Mouse (Mus musculus): ENCODE data around the gene Rlbp1. TPM values are rescaled to one million over a fixed set of nuclear protein-coding genes. Genes with fewer than 3 reads are reported as not detected.

Gene Rlbp1
- polyA plus RNA-seq, 1 experiment from 2014 or later, result 0.40 TPM

- WGBS, result 72% methylated on average over 7 of the region's 7 CpGs
- Histone ChIP-seq H3K27me3 (ENCODE audit: control insufficient read depth, insufficient read depth, low read depth, low read length) (no peaks in the 10 kb centered on the region), H3K4me3 (ENCODE audit: low read length) (no peak overlapping the region), H3K9me3 (ENCODE audit: control insufficient read depth, low read length) (no peaks in the 10 kb centered on the region), H3K4me1 (replicated peaks; ENCODE audit: control insufficient read depth, insufficient read depth, low read length) (peaks cover 23% of the 10 kb centered on the region), H3K4me2 (ENCODE audit: low read depth, low read length) (no peak overlapping the region), H3K9ac (ENCODE audit: low read length) (no peak overlapping the region), H3K27ac (ENCODE audit: low read length) (peak overlapping the region; percentile 66), H3K36me3 (ENCODE audit: control insufficient read depth, insufficient read depth, low read length) (0 out of 2 replicates have a peak, but pooled peaks cover 4% of the 10 kb centered on the region)
- no peak for ATAC-seq (ENCODE audit: low read depth)
Observed at GRCm38 (mm10) chr7:79362830-79363229, 24.0 kb downstream of the Rlbp1 start.

DNA sequence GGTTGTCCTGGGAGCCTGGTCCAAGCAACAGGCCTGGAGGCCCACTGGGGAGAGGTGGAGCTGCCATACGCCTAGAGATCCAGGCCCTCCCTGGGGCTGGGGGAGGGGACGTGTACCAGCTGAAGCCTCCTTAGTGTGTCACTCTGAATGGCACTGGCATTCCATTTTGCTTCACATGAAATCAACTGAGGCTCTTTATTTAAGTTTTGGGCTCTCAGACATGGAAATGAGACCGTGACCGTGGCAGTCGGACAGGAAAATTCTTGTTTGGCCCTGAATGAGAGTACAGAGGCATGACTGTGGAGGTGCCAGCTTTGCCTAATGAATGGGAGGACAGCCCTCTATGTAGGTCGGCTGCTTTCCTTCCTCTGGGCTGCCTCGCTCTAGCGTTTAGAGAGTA, 24.6 kb downstream of the Rlbp1 start:
- Histone ChIP-seq H3K27ac (ENCODE audit: low read length) (peak overlapping the region; percentile 66; the same call in 1 of the 2 replicates), H3K27me3 (ENCODE audit: control insufficient read depth, insufficient read depth, low read depth, low read length) (no peaks in the 10 kb centered on the region), H3K4me1 (replicated peaks; ENCODE audit: control insufficient read depth, insufficient read depth, low read length) (peaks cover 23% of the 10 kb centered on the region), H3K9ac (ENCODE audit: low read length) (no peak overlapping the region), H3K4me2 (ENCODE audit: low read depth, low read length) (no peak overlapping the region), H3K4me3 (ENCODE audit: low read length) (no peak overlapping the region), H3K9me3 (ENCODE audit: control insufficient read depth, low read length) (no peaks in the 10 kb centered on the region), H3K36me3 (ENCODE audit: control insufficient read depth, insufficient read depth, low read length) (0 out of 2 replicates have a peak, but pooled peaks cover 5% of the 10 kb centered on the region)
- WGBS, result 60% methylated on average over 8 of the region's 8 CpGs
- no peak for ATAC-seq (ENCODE audit: low read depth)

- Histone ChIP-seq H3K27me3 (ENCODE audit: control insufficient read depth, insufficient read depth, low read depth, low read length) (no peaks in the 10 kb centered on the region), H3K36me3 (ENCODE audit: control insufficient read depth, insufficient read depth, low read length) (peaks cover 11% of the 10 kb centered on the region), H3K9me3 (ENCODE audit: control insufficient read depth, low read length) (no peaks in the 10 kb centered on the region), H3K4me2 (ENCODE audit: low read depth, low read length) (no peak overlapping the region), H3K4me1 (replicated peaks; ENCODE audit: control insufficient read depth, insufficient read depth, low read length) (peaks cover 23% of the 10 kb centered on the region), H3K9ac (ENCODE audit: low read length) (no peak overlapping the region), H3K4me3 (ENCODE audit: low read length) (no peak overlapping the region), H3K27ac (ENCODE audit: low read length) (no peak overlapping the region)
- ATAC-seq (ENCODE audit: low read depth), result no peak
- WGBS, result 67% methylated on average over 11 of the region's 11 CpGs
Observed at GRCm38 (mm10) chr7:79360056-79360455, 26.8 kb downstream of the Rlbp1 start.

DNA sequence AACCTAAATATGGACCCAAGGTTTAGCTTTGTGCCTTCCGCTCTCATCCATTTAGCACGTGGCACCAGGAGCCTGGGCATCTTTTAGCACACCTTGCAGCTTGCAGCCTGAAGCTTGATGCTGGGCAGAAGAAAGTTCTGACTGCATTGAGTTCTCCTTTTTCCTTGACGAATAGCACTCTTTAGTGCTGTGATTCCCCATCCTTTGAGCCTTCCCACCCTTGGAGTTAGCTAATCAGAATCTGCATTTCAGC, 27.7 kb downstream of the Rlbp1 start:
- H3K9ac ChIP-seq (ENCODE audit: low read length), result no peak overlapping the region
- WGBS, result 77% methylated on average over 3 of the region's 3 CpGs
- no peaks in the 10 kb centered on the region for H3K27me3 ChIP-seq (ENCODE audit: control insufficient read depth, insufficient read depth, low read depth, low read length)
- peaks cover 17% of the 10 kb centered on the region for H3K36me3 ChIP-seq (ENCODE audit: control insufficient read depth, insufficient read depth, low read length)
- no peak overlapping the region for H3K4me3 ChIP-seq (ENCODE audit: low read length)
- H3K4me2 ChIP-seq (ENCODE audit: low read depth, low read length), result no peak overlapping the region
- peaks cover 22% of the 10 kb centered on the region for H3K4me1 ChIP-seq (replicated peaks; ENCODE audit: control insufficient read depth, insufficient read depth, low read length)
- H3K9me3 ChIP-seq (ENCODE audit: control insufficient read depth, low read length), result no peaks in the 10 kb centered on the region
- H3K27ac ChIP-seq (ENCODE audit: low read length), result peak overlapping the region; percentile 25; the same call in 1 of the 2 replicates
- ATAC-seq (ENCODE audit: low read depth), result no peak

DNA sequence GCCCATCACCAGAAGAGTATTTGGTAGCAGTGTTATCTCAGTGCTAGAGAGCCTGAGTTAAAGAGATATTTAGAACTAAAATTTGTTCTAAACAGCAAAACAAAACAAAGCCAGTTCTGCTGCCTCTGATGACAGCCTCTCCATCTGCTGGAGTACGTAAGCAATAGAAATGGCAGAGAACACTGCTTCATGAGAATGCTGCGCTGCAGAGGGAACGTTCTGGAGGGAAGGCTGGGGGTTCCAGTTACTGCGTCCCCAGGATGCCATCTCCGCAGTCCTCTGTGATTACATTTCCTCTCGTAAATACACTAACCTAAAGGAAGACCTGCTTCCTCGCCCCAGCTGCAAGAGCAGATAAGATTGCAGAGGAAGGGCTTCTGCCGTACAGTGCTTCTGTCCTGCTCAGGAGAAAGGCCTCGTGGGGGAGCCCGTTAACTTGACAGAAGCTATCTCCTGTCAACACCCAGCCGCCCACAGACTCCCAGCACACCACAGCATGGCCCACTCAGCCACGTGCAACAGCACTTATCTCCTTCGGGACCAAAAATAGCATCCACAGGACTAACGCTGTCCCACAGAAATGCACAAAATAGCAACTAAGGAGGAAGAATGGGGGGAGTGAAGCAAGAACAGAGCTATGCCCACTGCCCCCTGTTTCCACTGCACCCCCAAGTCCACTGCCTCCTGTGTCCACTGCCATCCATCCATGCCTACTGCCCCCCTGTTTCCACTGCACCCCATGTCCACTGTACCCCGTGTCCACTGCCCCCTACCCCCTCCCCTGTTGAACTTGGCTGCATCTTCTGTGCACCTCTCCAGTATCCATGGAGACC, 28.3 kb downstream of the Rlbp1 start:
- Histone ChIP-seq H3K9ac (ENCODE audit: low read length) (no peak overlapping the region), H3K27ac (ENCODE audit: low read length) (peak overlapping the region; percentile 65), H3K27me3 (ENCODE audit: control insufficient read depth, insufficient read depth, low read depth, low read length) (no peaks in the 10 kb centered on the region), H3K36me3 (ENCODE audit: control insufficient read depth, insufficient read depth, low read length) (peaks cover 19% of the 10 kb centered on the region), H3K4me2 (ENCODE audit: low read depth, low read length) (no peak overlapping the region), H3K9me3 (ENCODE audit: control insufficient read depth, low read length) (no peaks in the 10 kb centered on the region), H3K4me3 (ENCODE audit: low read length) (no peak overlapping the region), H3K4me1 (replicated peaks; ENCODE audit: control insufficient read depth, insufficient read depth, low read length) (peaks cover 17% of the 10 kb centered on the region)
- WGBS, result 41% methylated on average over 15 of the region's 15 CpGs
- peak; percentile 51 for ATAC-seq (ENCODE audit: low read depth)

GRCm38 (mm10) chr7:79349738-79350386, 37.0 kb downstream of the Rlbp1 start:
- peaks cover 27% of the 10 kb centered on the region for H3K36me3 ChIP-seq (ENCODE audit: control insufficient read depth, insufficient read depth, low read length)
- no peak overlapping the region for H3K4me3 ChIP-seq (ENCODE audit: low read length)
- ATAC-seq (ENCODE audit: low read depth), result peak; percentile 68
- 34% methylated on average over 12 of the region's 12 CpGs for WGBS
- no peaks in the 10 kb centered on the region for H3K4me1 ChIP-seq (replicated peaks; ENCODE audit: control insufficient read depth, insufficient read depth, low read length)
- H3K9ac ChIP-seq (ENCODE audit: low read length), result no peak overlapping the region
- no peak overlapping the region for H3K27ac ChIP-seq (ENCODE audit: low read length)
- H3K4me2 ChIP-seq (ENCODE audit: low read depth, low read length), result no peak overlapping the region
- no peaks in the 10 kb centered on the region for H3K9me3 ChIP-seq (ENCODE audit: control insufficient read depth, low read length)
- H3K27me3 ChIP-seq (ENCODE audit: control insufficient read depth, insufficient read depth, low read depth, low read length), result no peaks in the 10 kb centered on the region

GRCm38 (mm10) chr7:79348816-79349215, 38.0 kb downstream of the Rlbp1 start:
- no peak overlapping the region for H3K27ac ChIP-seq (ENCODE audit: low read length)

DNA sequence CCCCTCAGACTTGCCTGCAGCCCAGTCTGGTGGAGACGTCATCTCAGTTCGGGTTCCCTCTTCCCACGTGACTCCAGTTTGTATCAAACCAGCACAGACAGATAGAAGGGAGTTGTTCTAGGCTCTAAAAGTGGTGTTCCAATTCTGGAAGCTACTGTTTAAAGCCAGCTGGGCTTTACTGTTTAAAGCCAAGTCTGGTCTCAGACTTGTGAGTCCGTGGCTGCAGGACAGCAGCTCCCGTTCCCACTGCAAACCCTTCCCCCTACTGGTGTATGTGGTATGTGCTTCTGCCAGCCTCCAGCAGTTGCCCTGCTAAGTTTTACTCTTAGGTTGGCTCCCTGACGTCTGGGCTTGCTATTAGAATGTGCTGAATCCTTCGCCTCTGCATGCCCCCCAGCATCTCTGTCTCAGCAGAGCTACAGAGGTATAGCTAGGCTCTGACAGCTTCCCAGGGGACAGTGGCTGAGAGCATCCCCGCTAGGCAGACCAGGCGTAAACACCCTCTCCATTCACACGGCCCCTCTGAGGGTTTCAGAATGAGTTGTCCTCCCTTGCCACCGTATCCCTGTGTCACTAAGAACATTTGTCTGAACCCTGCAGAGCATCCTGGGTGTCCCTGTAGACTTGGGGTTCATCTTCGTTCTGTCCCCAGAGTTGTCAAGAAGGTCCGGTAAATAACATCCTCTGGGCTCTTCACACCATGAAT, 39.6 kb downstream of the Rlbp1 start:
- no peak for ATAC-seq (ENCODE audit: low read depth)
- H3K4me3 ChIP-seq (ENCODE audit: low read length), result no peak overlapping the region
- no peaks in the 10 kb centered on the region for H3K4me1 ChIP-seq (replicated peaks; ENCODE audit: control insufficient read depth, insufficient read depth, low read length)
- H3K9ac ChIP-seq (ENCODE audit: low read length), result no peak overlapping the region
- WGBS, result 77% methylated on average over 13 of the region's 13 CpGs
- no peak overlapping the region for H3K4me2 ChIP-seq (ENCODE audit: low read depth, low read length)
- H3K27ac ChIP-seq (ENCODE audit: low read length), result no peak overlapping the region
- no peaks in the 10 kb centered on the region for H3K27me3 ChIP-seq (ENCODE audit: control insufficient read depth, insufficient read depth, low read depth, low read length)
- peaks cover 25% of the 10 kb centered on the region for H3K36me3 ChIP-seq (ENCODE audit: control insufficient read depth, insufficient read depth, low read length)
- H3K9me3 ChIP-seq (ENCODE audit: control insufficient read depth, low read length), result no peaks in the 10 kb centered on the region

More at GRCm38 (mm10) chr7:79348816-79349215, 38.0 kb downstream of the Rlbp1 start:
- Histone ChIP-seq H3K4me3 (ENCODE audit: low read length) (no peak overlapping the region), H3K9ac (ENCODE audit: low read length) (no peak overlapping the region), H3K4me1 (replicated peaks; ENCODE audit: control insufficient read depth, insufficient read depth, low read length) (no peaks in the 10 kb centered on the region), H3K27me3 (ENCODE audit: control insufficient read depth, insufficient read depth, low read depth, low read length) (no peaks in the 10 kb centered on the region), H3K4me2 (ENCODE audit: low read depth, low read length) (no peak overlapping the region), H3K36me3 (ENCODE audit: control insufficient read depth, insufficient read depth, low read length) (peaks cover 22% of the 10 kb centered on the region), H3K9me3 (ENCODE audit: control insufficient read depth, low read length) (no peaks in the 10 kb centered on the region)
- ATAC-seq (ENCODE audit: low read depth), result no peak
- WGBS, result 84% methylated on average over 8 of the region's 8 CpGs

- no peak overlapping the region for H3K27ac ChIP-seq (ENCODE audit: low read length)
- no peaks in the 10 kb centered on the region for H3K4me1 ChIP-seq (replicated peaks; ENCODE audit: control insufficient read depth, insufficient read depth, low read length)
- no peaks in the 10 kb centered on the region for H3K9me3 ChIP-seq (ENCODE audit: control insufficient read depth, low read length)
- peaks cover 25% of the 10 kb centered on the region for H3K36me3 ChIP-seq (ENCODE audit: control insufficient read depth, insufficient read depth, low read length)
- no peaks in the 10 kb centered on the region for H3K27me3 ChIP-seq (ENCODE audit: control insufficient read depth, insufficient read depth, low read depth, low read length)
- 69% methylated on average over 8 of the region's 8 CpGs for WGBS
- no peak overlapping the region for H3K9ac ChIP-seq (ENCODE audit: low read length)
- H3K4me2 ChIP-seq (ENCODE audit: low read depth, low read length), result no peak overlapping the region
- ATAC-seq (ENCODE audit: low read depth), result no peak
- no peak overlapping the region for H3K4me3 ChIP-seq (ENCODE audit: low read length)
Observed at GRCm38 (mm10) chr7:79346555-79347075, 40.2 kb downstream of the Rlbp1 start.
